Comparison of ENCODE assay signal across 8 mouse cellular contexts in genomic region chr11:95008661-95009628, GRCm38 (mm10). TPM values are rescaled to one million over a fixed set of nuclear protein-coding genes. Genes with fewer than 3 reads are reported as not detected.
DNase-seq lines count a peak whose midpoint lies in the region; ATAC-seq and TF ChIP-seq lines count a peak whose summit lies in the region.

No protein-coding gene starts in this region.

- H3K27me3 ChIP-seq in hindbrain, embryonic 12.5 days = no peaks in the 10 kb centered on the region

- H3K27ac ChIP-seq in brown adipose tissue, adult 24 weeks (replicated peaks; ENCODE audit: low read depth, low read length) = no peak overlapping the region
- H3K27ac ChIP-seq in hindbrain, embryonic 12.5 days = peak overlapping the region; percentile 98

- H3K9me3 ChIP-seq in hindbrain, embryonic 12.5 days (replicated peaks) = no peaks in the 10 kb centered on the region

- no peak for TF ChIP-seq POLR2A in lung, adult 2 months (IDR thresholded peaks at IDR 0.05; ENCODE audit: borderline replicate concordance, extremely low read depth, low read depth, low read length)

- peak overlapping the region; percentile 95 for H3K9ac ChIP-seq in hindbrain, embryonic 12.5 days

- peak overlapping the region; percentile 77 for H3K4me2 ChIP-seq in hindbrain, embryonic 12.5 days (replicated peaks)

- H3K4me3 ChIP-seq in lung, adult 2 months (replicated peaks; ENCODE audit: extremely low read depth, low read depth, low read length) = peak overlapping the region; percentile 59
- H3K4me3 ChIP-seq in brown adipose tissue, adult 24 weeks (ENCODE audit: insufficient read depth, low read depth, low read length) = peak overlapping the region; percentile 67
- H3K4me3 ChIP-seq in hindbrain, embryonic 12.5 days = peak overlapping the region; percentile 72

- 20% methylated on average over 15 of the region's 15 CpGs for WGBS in lung, adult 2 months
- 39% methylated on average over 15 of the region's 15 CpGs for WGBS in hindbrain, embryonic 12.5 days

- ATAC-seq in hindbrain, embryonic 12.5 days (ENCODE audit: low FRiP score) = peak; percentile 22; the same call in 1 of the 2 replicates
- ATAC-seq in megakaryocyte-erythroid progenitor cell, adult 5-6 weeks (replicated peaks; ENCODE audit: low FRiP score, low TSS enrichment, poor library complexity, severe bottlenecking) = 0 out of 2 replicates have a peak, but pooled peaks have one; percentile 3

- peaks cover 19% of the 10 kb centered on the region for H3K36me3 ChIP-seq in hindbrain, embryonic 12.5 days

- no peak for DNase-seq in lung, adult 2 months
- no peak for DNase-seq in lung, adult 18-20 months
- DNase-seq in adrenal gland, adult 18-20 months (ENCODE audit: low spot score in 2 of 2) = no peak
- DNase-seq in thymus, postnatal 36 days = no peak
- no peak for DNase-seq in layer of hippocampus, adult 9-11 months

- H3K4me1 ChIP-seq in lung, adult 2 months (ENCODE audit: control insufficient read depth, insufficient read depth, low read length) = peaks cover 9% of the 10 kb centered on the region
- peaks cover 13% of the 10 kb centered on the region; the same call in 1 of the 2 replicates for H3K4me1 ChIP-seq in brown adipose tissue, adult 24 weeks (ENCODE audit: control insufficient read depth, insufficient read depth, insufficient read length, low read length)
- peaks cover 67% of the 10 kb centered on the region for H3K4me1 ChIP-seq in hindbrain, embryonic 12.5 days

- TF ChIP-seq CTCF in lung, adult 2 months (IDR thresholded peaks at IDR 0.05; ENCODE audit: insufficient read depth, low read length) = no peak

RNA-seq across cellular contexts. Expression of gene Samd14, which starts 0.7 kb away (rescaled TPM):
- 5.9 and 7.0 TPM in 2 replicates for polyA plus RNA-seq in lung, adult 2 months (2012; rRNA removed)
- polyA plus RNA-seq in brown adipose tissue, adult 24 weeks (2012; ENCODE audit: insufficient read depth, insufficient read length, missing spikeins) = 0.59 and 0.67 TPM in 2 replicates
- 94.6 and 106 TPM in 2 replicates for polyA plus RNA-seq in hindbrain, embryonic 12.5 days (2016; fragmentation: Nextera tagmentation; extraction: Ambion mirVana)
- 69.9 and 89.1 TPM in 2 replicates for total RNA-seq in megakaryocyte-erythroid progenitor cell, adult 5-6 weeks (2014; fragmentation: Nextera tagmentation)
- 29.0 and 30.8 TPM in 2 replicates for total RNA-seq in megakaryocyte-erythroid progenitor cell, adult 5-6 weeks (2017)
- 1 to 10 TPM; 3.7 TPM for total RNA-seq in adrenal gland, adult 18-20 months (2021)

RNA-seq across cellular contexts. Expression of gene Ppp1r9b, which starts 18.1 kb away (rescaled TPM):
- polyA plus RNA-seq in lung, adult 2 months (2012; rRNA removed) = 58.7 and 67.7 TPM in 2 replicates
- polyA plus RNA-seq in brown adipose tissue, adult 24 weeks (2012; ENCODE audit: insufficient read depth, insufficient read length, missing spikeins) = 70.8 and 83.5 TPM in 2 replicates
- polyA plus RNA-seq in hindbrain, embryonic 12.5 days (2016; fragmentation: Nextera tagmentation; extraction: Ambion mirVana) = 16.8 and 18.5 TPM in 2 replicates
- 121 and 137 TPM in 2 replicates for total RNA-seq in megakaryocyte-erythroid progenitor cell, adult 5-6 weeks (2014; fragmentation: Nextera tagmentation)
- 174 and 229 TPM in 2 replicates for total RNA-seq in megakaryocyte-erythroid progenitor cell, adult 5-6 weeks (2017)
- 100 to 1,000 TPM; 107 to 115 TPM for total RNA-seq in adrenal gland, adult 18-20 months (2021)

RNA-seq across cellular contexts. Expression of gene Pdk2, which starts 32.2 kb away (rescaled TPM):
- polyA plus RNA-seq in lung, adult 2 months (2012; rRNA removed) = 53.0 and 67.3 TPM in 2 replicates
- 224 and 274 TPM in 2 replicates for polyA plus RNA-seq in brown adipose tissue, adult 24 weeks (2012; ENCODE audit: insufficient read depth, insufficient read length, missing spikeins)
- polyA plus RNA-seq in hindbrain, embryonic 12.5 days (2016; fragmentation: Nextera tagmentation; extraction: Ambion mirVana) = 22.5 and 25.6 TPM in 2 replicates
- total RNA-seq in megakaryocyte-erythroid progenitor cell, adult 5-6 weeks (2014; fragmentation: Nextera tagmentation) = 16.9 and 21.5 TPM in 2 replicates
- total RNA-seq in megakaryocyte-erythroid progenitor cell, adult 5-6 weeks (2017) = 3.2 and 5.2 TPM in 2 replicates
- 100 to 1,000 TPM in 1 of 2 experiments, 10 to 100 TPM in 1; 84.1 to 111 TPM for total RNA-seq in adrenal gland, adult 18-20 months (2021)

RNA-seq across cellular contexts. Expression of gene Sgca, which starts 32.8 kb away (rescaled TPM):
- polyA plus RNA-seq in lung, adult 2 months (2012; rRNA removed) = 19.9 and 54.4 TPM in 2 replicates
- 6.5 and 6.9 TPM in 2 replicates for polyA plus RNA-seq in brown adipose tissue, adult 24 weeks (2012; ENCODE audit: insufficient read depth, insufficient read length, missing spikeins)
- 0.43 and 1.5 TPM in 2 replicates for polyA plus RNA-seq in hindbrain, embryonic 12.5 days (2016; fragmentation: Nextera tagmentation; extraction: Ambion mirVana)
- total RNA-seq in megakaryocyte-erythroid progenitor cell, adult 5-6 weeks (2014; fragmentation: Nextera tagmentation) = not detected in 2 replicates
- not detected in 2 replicates for total RNA-seq in megakaryocyte-erythroid progenitor cell, adult 5-6 weeks (2017)
- under 1 TPM in 1 of 2 experiments, not detected in 1; 0.80 TPM for total RNA-seq in adrenal gland, adult 18-20 months (2021)

RNA-seq across cellular contexts. Expression of gene Hils1, which starts 41.6 kb away (rescaled TPM):
- not detected in 2 replicates for polyA plus RNA-seq in lung, adult 2 months (2012; rRNA removed)
- not detected in 2 replicates for polyA plus RNA-seq in brown adipose tissue, adult 24 weeks (2012; ENCODE audit: insufficient read depth, insufficient read length, missing spikeins)
- not detected in 2 replicates for polyA plus RNA-seq in hindbrain, embryonic 12.5 days (2016; fragmentation: Nextera tagmentation; extraction: Ambion mirVana)
- not detected in 2 replicates for total RNA-seq in megakaryocyte-erythroid progenitor cell, adult 5-6 weeks (2014; fragmentation: Nextera tagmentation)
- not detected in 2 replicates for total RNA-seq in megakaryocyte-erythroid progenitor cell, adult 5-6 weeks (2017)
- total RNA-seq in adrenal gland, adult 18-20 months (2021) = not detected

Comparison
In these comparisons a context has a peak if more than half of its experiments do, and no peak if none do; other contexts are left out.
1. RNA of gene Samd14, which starts 0.7 kb away (polyA plus RNA-seq): 94.6 to 106 TPM in hindbrain, embryonic 12.5 days; 5.9 to 7.0 TPM in lung, adult 2 months and 0.59 to 0.67 TPM in brown adipose tissue, adult 24 weeks; every median in the first group is over 10 times any median in the second.
2. Peak in every context shown above with its lines, with median percentiles within 50 percentile points of each other: H3K4me3 ChIP-seq.